Mouse (Mus musculus): ENCODE measurements around the gene Fgg. TPM values are rescaled to one million over a fixed set of nuclear protein-coding genes. Genes with fewer than 3 reads are reported as not detected.

The Fgg gene
- polyA plus RNA-seq, 2 experiments = 249 to 442 TPM

DNA sequence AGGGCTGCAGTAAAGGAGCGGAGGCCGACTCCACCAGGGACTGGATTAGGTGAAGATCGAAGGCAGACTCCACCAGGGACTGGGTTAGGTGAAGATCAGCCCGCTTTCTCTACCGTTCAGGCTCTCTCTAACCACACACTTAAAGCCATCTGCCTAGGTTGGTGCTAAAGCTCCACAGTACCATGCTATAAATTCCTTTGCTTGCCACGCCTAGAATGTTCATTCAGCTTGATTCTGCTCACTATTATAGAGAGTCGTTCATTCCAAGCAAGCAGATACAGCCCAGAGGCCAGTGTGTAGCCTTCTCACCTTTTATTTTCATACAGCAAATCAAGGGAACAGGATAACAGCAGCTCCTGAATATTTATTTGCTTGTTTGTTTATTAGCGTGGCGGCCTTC, 7.5 kb upstream of the Fgg start:
- Histone ChIP-seq H3K27ac (no peak overlapping the region), H3K9me3 (ENCODE audit: control insufficient read depth, low read length) (no peaks in the 10 kb centered on the region), H3K27me3 (ENCODE audit: control insufficient read depth, insufficient read depth, low read length) (no peaks in the 10 kb centered on the region), H3K4me1 (replicated peaks; ENCODE audit: control insufficient read depth in 2 of 2, insufficient read depth in 2 of 2, low read length in 1 of 2) (no peaks in the 10 kb centered on the region; a peak in 1 of 4 replicates), H3K4me2 (ENCODE audit: low read depth) (no peak overlapping the region), H3K4me3 (ENCODE audit: insufficient read depth in 1 of 2, low read depth in 2 of 2, low read length in 2 of 2) (no peak overlapping the region), H3K36me3 (replicated peaks; ENCODE audit: control insufficient read depth, insufficient read depth, low read depth) (no peaks in the 10 kb centered on the region), H3K9ac (replicated peaks) (no peak overlapping the region)
- ATAC-seq (ENCODE audit: insufficient read depth) (no peak), DNase-seq (ENCODE audit: low read depth in 3 of 3, low spot score in 3 of 3) (no peak)
- WGBS (ENCODE audit: insufficient replicate concordance) = 66% methylated on average over 9 of the region's 9 CpGs
- TF ChIP-seq EP300 (IDR thresholded peaks at IDR 0.05; ENCODE audit: low read depth) = no peak
- no peak for TF ChIP-seq CTCF (IDR thresholded peaks at IDR 0.05; ENCODE audit: low read depth)

DNA sequence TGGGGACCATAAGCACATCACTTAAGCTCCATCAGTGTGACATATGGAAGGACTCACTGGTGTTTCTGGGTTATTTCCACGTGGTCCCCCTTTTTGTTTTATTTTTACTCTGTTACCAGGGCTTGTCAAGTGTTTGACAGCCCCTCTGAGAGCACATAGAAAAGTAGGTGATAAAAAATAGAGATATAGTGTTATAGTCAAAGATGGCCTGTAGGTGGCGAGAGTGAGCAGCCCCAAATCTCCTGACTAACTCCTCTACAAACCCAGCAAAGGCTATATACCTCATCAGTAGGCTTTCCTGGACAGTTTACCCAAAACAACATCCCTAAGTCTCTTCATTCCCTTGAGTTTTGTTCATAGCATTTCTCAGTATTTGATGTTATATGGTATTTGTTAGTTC, 5.3 kb upstream of the Fgg start:
- Histone ChIP-seq H3K4me1 (replicated peaks; ENCODE audit: control insufficient read depth in 2 of 2, insufficient read depth in 2 of 2, low read length in 1 of 2) (no peaks in the 10 kb centered on the region; a peak in 1 of 4 replicates), H3K4me2 (ENCODE audit: low read depth) (no peak overlapping the region), H3K27me3 (ENCODE audit: control insufficient read depth, insufficient read depth, low read length) (no peaks in the 10 kb centered on the region), H3K9ac (replicated peaks) (no peak overlapping the region), H3K36me3 (replicated peaks; ENCODE audit: control insufficient read depth, insufficient read depth, low read depth) (no peaks in the 10 kb centered on the region), H3K27ac (no peak overlapping the region), H3K4me3 (ENCODE audit: insufficient read depth in 1 of 2, low read depth in 2 of 2, low read length in 2 of 2) (no peak overlapping the region), H3K9me3 (ENCODE audit: control insufficient read depth, low read length) (no peaks in the 10 kb centered on the region)
- TF ChIP-seq CTCF (IDR thresholded peaks at IDR 0.05; ENCODE audit: low read depth) (peak; percentile 63; the same call in 1 of the 2 replicates), EP300 (IDR thresholded peaks at IDR 0.05; ENCODE audit: low read depth) (no peak)
- 0% methylated on average over 2 of the region's 2 CpGs for WGBS (ENCODE audit: insufficient replicate concordance)
- DNase-seq (ENCODE audit: low read depth in 3 of 3, low spot score in 3 of 3) = no peak
- ATAC-seq (ENCODE audit: insufficient read depth) = no peak

DNA sequence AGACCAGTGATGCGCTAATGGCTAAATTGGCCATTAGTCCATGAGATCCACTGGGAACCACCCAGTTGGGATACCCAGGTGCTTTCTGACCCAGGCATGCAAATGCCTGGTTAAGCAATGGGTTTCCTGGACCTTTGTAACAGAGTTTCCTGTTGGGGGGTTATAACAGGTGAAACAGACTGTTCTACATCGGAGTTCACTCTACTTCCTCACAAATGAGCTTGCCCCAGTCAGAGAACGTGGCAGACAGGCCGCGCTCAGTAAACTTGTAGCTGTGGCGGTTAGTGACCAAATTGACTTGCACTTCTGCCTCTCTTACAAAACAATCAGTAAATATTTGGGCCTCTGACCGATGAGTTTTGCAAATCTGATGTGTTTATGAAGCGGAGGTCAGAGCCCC, 4.5 kb upstream of the Fgg start:
- Histone ChIP-seq H3K27ac (no peak overlapping the region), H3K4me1 (replicated peaks; ENCODE audit: control insufficient read depth in 2 of 2, insufficient read depth in 2 of 2, low read length in 1 of 2) (no peaks in the 10 kb centered on the region; a peak in 1 of 4 replicates), H3K36me3 (replicated peaks; ENCODE audit: control insufficient read depth, insufficient read depth, low read depth) (no peaks in the 10 kb centered on the region), H3K4me3 (ENCODE audit: insufficient read depth in 1 of 2, low read depth in 2 of 2, low read length in 2 of 2) (no peak overlapping the region), H3K4me2 (ENCODE audit: low read depth) (no peak overlapping the region), H3K27me3 (ENCODE audit: control insufficient read depth, insufficient read depth, low read length) (no peaks in the 10 kb centered on the region), H3K9me3 (ENCODE audit: control insufficient read depth, low read length) (no peaks in the 10 kb centered on the region), H3K9ac (replicated peaks) (no peak overlapping the region)
- TF ChIP-seq EP300 (IDR thresholded peaks at IDR 0.05; ENCODE audit: low read depth) (no peak), CTCF (IDR thresholded peaks at IDR 0.05; ENCODE audit: low read depth) (no peak)
- ATAC-seq (ENCODE audit: insufficient read depth) (no peak), DNase-seq (ENCODE audit: low read depth in 3 of 3, low spot score in 3 of 3) (no peak)
- 65% methylated on average over 8 of the region's 8 CpGs for WGBS (ENCODE audit: insufficient replicate concordance)

DNA sequence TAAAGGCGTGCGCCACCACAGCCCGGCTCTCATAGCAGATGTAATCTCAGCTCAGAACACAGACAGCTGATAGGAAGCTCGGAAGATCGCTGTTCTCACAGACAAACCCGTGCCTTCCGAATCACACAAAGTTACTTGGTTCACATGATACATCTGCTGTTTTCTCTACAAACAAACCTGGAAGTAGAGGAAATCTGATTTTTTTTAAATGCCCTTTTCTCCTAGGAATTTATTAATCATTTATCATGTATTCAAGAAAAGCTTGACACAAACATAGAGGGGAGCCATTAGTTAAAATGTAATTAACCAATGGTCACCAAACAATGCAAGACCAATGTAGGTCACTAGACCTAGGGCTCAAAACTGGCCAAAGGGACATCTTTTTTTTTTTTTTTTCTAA, 2.7 kb upstream of the Fgg start:
- H3K27me3 ChIP-seq (ENCODE audit: control insufficient read depth, insufficient read depth, low read length) = no peaks in the 10 kb centered on the region
- 70% methylated on average over 7 of the region's 7 CpGs for WGBS (ENCODE audit: insufficient replicate concordance)
- no peaks in the 10 kb centered on the region for H3K36me3 ChIP-seq (replicated peaks; ENCODE audit: control insufficient read depth, insufficient read depth, low read depth)
- H3K4me3 ChIP-seq (ENCODE audit: insufficient read depth in 1 of 2, low read depth in 2 of 2, low read length in 2 of 2) = no peak overlapping the region
- H3K9me3 ChIP-seq (ENCODE audit: control insufficient read depth, low read length) = no peaks in the 10 kb centered on the region
- TF ChIP-seq EP300 (IDR thresholded peaks at IDR 0.05; ENCODE audit: low read depth) = no peak
- no peak for TF ChIP-seq CTCF (IDR thresholded peaks at IDR 0.05; ENCODE audit: low read depth)
- H3K4me2 ChIP-seq (ENCODE audit: low read depth) = no peak overlapping the region
- H3K4me1 ChIP-seq (replicated peaks; ENCODE audit: control insufficient read depth in 2 of 2, insufficient read depth in 2 of 2, low read length in 1 of 2) = no peaks in the 10 kb centered on the region; a peak in 1 of 4 replicates
- DNase-seq (ENCODE audit: low read depth in 3 of 3, low spot score in 3 of 3) (no peak), ATAC-seq (ENCODE audit: insufficient read depth) (no peak)
- H3K27ac ChIP-seq = no peak overlapping the region
- no peak overlapping the region for H3K9ac ChIP-seq (replicated peaks)

DNA sequence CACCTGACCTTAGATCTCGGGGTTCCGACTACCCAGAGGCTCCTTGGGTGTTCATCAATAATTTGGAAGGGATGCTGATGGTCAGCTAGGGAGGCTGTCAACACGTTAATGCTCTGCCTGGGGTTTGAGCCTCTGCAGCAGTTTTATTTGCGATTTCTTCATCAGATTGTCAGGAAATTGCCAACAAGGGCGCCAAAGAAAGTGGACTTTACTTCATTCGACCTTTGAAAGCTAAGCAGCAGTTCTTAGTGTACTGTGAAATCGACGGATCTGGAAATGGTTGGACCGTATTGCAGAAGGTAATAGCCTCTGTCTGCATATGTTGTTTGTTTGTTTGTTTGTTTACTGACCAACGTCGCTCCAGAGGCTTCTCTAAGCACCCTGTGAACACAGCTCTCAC, 2.8 kb downstream of the Fgg start:
- ATAC-seq (ENCODE audit: insufficient read depth) (no peak), DNase-seq (ENCODE audit: low read depth in 3 of 3, low spot score in 3 of 3) (no peak)
- Histone ChIP-seq H3K27me3 (ENCODE audit: control insufficient read depth, insufficient read depth, low read length) (no peaks in the 10 kb centered on the region), H3K27ac (no peak overlapping the region), H3K4me1 (replicated peaks; ENCODE audit: control insufficient read depth in 2 of 2, insufficient read depth in 2 of 2, low read length in 1 of 2) (0 out of 4 replicates have a peak, but pooled peaks cover 0 to 2% of the 10 kb centered on the region in 2 experiments), H3K4me3 (ENCODE audit: insufficient read depth in 1 of 2, low read depth in 2 of 2, low read length in 2 of 2) (peak overlapping the region; percentile 13 to 37; a peak in 3 of 4 replicates), H3K36me3 (replicated peaks; ENCODE audit: control insufficient read depth, insufficient read depth, low read depth) (no peaks in the 10 kb centered on the region), H3K4me2 (ENCODE audit: low read depth) (peak overlapping the region; percentile 44), H3K9ac (replicated peaks) (no peak overlapping the region), H3K9me3 (ENCODE audit: control insufficient read depth, low read length) (no peaks in the 10 kb centered on the region)
- WGBS (ENCODE audit: insufficient replicate concordance) = 45% methylated on average over 11 of the region's 11 CpGs
- TF ChIP-seq CTCF (IDR thresholded peaks at IDR 0.05; ENCODE audit: low read depth) (no peak), EP300 (IDR thresholded peaks at IDR 0.05; ENCODE audit: low read depth) (no peak)

Measured in liver, embryonic 14.5 days (tissue).